Mouse (Mus musculus) lung, postnatal 10 days (tissue): ENCODE measurements around the gene Sec14l5.

Experiments used
- DNase-seq: peaks from one replicate; pipeline ENCODE4 v3.0.0; 2021

Sec14l5 gene

GRCm38 (mm10) chr16:5147037-5147385 lies at the start of gene Sec14l5:
Gene Sec14l5 (plus strand): TSS chr16:5147109.
- DNase-seq: no peak

DNA sequence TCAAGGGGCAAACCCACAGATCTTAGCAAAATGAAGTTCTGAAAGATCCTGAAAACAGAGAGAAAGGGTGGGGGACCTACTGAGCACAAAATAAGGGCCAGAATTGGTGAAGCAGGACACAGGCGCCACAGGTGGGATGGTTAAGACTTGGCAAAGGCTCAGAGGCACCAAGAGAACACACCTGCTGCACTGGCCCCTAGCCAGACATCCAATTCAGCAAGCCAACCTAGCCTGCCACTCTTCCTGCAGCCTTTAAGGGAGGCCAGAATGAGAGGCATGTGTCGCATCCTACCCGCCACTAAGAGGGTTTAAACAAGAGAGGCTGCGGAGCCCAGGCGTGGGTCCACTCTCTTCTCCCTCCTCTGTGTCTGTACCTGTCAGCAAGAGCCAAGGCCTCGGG lies 45.9 kb upstream of the Sec14l5 start:
- no peak for DNase-seq

- DNase-seq: no peak
Observed at GRCm38 (mm10) chr16:5109877-5110276, 37.0 kb upstream of the Sec14l5 start.

GRCm38 (mm10) chr16:5111021-5111420 lies 35.9 kb upstream of the Sec14l5 start:
- DNase-seq: no peak

DNA sequence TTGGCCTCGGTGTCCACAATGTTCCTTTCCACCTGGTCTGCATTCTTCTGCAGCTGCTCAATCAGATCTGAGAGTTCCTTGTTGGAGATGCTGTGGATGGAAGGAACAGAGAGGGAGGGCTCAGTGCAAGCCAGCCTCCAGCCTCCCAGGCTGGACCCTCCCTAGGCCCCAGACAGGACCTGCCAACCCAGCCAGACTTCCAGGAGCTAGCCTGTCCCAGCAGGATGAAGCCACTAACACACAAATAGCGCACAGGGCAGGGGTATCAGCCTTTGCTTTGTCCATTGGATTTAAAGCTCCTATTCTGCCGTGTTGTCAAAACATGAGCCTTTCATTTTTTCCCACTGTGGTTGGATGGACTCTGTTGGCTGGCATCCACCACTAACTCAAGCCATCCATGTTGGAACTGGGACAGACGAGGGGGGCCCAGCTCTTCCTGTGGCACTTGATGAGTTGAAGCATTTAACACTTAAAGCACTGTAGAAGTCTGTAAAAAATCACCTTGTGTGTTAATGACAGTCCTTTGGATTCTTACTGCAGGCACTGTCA lies 33.8 kb upstream of the Sec14l5 start:
- peak; percentile 36 for DNase-seq

- no peak for DNase-seq
Observed at GRCm38 (mm10) chr16:5113582-5113981, 33.3 kb upstream of the Sec14l5 start.

GRCm38 (mm10) chr16:5119385-5119784 lies 27.5 kb upstream of the Sec14l5 start:
- DNase-seq: peak; percentile 29

DNA sequence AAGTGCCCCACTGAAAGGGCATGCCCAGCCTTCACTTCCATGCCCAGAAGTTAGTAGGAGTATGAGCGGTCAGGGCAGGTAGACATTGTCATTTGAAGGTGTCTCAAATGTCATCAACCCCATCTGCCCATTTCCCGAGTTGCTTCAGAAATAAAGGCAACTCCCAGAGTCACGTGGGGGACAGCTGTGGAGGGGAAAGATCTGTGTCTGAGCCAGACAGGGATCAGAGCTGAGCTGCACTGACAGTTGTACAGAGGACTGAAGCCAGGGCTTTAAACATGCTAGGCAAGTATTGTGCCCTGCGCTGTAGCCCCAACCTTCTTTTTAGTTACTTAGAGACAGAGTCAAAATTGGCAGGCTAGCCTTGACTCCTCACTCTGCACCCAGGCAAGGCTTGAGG lies 27.1 kb upstream of the Sec14l5 start:
- no peak for DNase-seq

DNA sequence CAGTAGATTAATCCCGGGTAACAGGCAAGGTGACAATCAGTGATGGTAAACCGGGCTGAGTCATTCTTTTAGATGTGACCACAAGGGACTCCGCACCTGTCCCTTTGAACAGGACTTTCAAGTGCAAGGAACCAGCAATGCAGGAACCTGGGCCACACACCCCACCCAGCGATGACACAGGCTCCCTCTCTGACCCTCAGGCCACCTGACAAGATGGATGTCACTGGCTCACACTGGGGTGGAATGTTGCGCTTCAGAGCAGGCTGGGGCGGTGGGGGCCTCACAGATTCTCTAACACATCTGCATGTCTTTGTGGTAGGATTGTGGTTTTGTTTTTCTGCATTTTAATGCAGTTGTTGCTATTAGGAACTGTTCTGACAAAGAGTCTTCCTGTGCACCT lies 23.4 kb upstream of the Sec14l5 start:
- no peak for DNase-seq

DNA sequence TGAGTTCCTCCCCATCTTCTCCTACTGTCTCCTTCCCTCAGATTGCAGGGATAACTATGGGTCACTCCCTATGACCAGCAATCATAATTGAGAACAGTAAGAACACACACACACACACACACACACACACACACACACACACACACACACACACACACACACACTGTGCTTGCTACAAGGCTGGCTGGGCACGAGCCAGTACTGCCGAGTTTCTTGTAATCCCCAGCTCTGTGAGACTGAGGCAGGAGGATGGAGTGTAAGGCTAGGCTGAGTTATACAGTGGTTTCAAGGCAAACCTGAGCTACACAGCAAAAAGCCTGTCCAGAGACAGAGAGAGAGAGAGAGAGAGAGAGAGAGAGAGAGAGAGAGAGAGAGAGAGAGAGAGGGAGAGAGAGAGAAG lies 16.7 kb upstream of the Sec14l5 start:
- DNase-seq: no peak

DNA sequence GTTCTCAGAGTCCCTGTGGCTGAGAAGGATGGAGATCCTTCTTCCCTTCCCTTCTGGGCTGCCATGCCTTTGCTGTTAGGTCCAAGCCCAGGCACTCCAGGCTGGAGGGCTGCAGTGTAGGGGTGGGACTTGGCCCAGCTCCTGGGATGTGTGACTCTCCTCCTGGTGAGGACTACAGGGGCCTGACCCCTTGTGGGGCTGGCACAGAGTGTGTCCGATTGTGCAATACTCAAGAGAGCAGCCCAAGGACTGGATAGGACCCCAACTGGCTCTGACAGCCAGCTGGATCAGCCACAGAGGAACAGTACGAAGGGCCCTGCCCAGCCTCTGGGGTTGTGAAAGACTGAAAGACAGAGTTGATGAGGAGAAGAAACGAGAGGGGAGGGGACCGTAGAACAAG lies 16.1 kb upstream of the Sec14l5 start:
- DNase-seq: peak; percentile 93

DNA sequence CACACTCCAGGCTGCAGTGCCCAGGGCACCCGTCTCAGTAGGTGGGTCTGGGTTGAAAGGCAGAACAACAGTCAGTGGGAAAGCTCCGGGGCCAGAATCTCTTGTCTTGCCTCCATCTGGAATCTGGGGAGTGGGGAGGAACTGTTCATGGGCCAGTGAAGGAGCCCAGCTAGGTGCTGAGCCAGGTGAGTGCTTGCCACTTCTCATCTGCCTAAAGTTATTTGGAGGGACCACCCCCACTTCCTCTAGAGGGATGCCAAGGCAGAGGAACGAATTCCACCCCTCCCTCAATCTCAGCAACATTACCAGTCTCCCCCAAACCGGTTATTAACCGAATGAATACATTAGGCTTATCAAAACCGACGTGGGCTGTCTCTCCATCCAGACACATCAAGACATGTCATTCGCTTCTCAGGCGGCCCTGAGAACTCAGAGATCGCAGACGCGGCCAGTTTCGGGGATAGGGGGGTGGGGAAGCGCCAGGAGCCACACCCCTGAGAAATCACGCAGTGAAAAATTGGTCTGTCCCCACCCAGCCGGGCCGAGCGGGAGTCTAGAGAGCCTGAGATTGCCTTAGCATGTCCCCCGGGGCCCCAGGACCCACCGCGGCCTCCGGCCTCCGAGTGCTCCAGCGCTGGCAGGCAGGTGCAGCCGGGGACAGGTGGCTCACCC lies 15.5 kb upstream of the Sec14l5 start:
- peak; percentile 36 for DNase-seq

DNA sequence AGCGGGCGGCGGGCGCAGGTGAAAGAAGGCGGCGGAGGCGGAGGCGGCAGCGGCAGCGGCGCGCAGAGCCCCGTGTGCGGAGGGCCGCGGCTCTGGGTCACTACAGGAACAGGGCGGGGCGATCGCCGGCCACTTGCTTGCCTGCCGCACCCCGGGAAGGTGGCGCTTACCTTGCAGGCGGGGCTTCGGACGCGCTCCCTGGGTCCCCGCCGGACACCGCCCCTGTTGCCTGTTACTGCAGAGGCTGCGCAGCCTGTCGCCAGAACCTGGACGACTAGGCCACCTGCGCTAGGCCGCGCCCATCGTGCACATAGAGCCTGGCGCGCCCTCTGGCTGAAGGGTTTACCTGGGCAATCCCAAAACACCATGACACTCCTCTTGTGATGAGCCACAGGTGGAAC lies 14.5 kb upstream of the Sec14l5 start, which contains the start of gene Ppl:
Ppl (minus strand) TSS at position 21 of the 401 bp plus-strand sequence.
- peak; percentile 90 for DNase-seq

GRCm38 (mm10) chr16:5134623-5135330 lies 12.1 kb upstream of the Sec14l5 start:
- DNase-seq: peak; percentile 58

DNA sequence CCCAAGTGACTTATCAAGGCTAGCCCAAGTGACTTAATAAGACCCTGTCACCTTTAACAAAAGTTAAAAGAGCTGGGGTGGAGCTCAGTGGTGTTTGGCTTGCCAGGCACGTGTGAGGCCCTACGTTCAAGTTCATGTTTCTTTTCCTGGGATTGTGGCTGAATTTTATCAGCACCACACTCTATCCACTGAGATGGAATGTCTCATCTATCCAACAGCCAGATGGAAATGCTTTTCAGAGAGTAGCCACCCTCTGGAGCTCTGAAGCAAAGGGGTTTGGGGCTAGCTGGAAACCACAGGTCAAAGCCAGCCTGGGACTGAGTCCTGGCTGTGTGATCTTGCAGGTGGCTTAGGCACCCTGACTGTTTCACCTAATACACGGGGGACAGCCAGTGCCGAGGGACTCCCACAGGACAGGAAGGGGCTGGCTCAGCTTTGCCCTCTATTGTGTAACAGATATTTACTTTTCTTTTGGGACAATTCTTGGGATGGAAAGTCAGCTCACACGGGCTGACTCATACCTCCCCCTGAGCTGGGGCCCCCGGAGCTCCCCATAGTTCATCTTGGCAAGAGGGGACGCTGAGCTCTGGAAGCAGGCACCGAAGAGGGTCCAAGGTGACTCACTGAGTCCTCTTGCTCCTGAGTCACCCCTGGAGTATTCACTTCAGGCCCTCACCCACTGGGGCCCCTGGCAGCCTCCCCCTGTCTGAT lies 11.2 kb upstream of the Sec14l5 start:
- DNase-seq: peak; percentile 29

DNA sequence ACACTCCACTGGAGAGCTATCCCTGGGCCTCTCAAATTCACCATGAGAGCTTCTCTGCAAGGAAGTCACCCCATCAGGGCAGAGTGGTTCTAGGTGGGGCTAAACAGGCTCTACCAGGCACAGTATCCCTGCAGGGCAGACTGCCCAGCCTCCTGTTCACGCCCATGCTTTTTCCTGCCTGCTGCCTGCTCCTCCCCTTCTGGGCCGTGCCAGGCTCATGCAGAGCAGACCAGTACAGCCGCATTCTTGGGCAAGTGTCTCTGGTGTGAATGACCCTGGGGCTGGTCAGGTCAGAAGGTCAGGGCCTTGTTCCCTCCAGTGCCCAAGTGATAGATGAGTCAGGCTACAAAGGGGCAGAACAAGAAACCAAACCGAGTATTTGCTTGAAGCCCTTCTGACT lies 10.4 kb upstream of the Sec14l5 start:
- DNase-seq: peak; percentile 84

DNA sequence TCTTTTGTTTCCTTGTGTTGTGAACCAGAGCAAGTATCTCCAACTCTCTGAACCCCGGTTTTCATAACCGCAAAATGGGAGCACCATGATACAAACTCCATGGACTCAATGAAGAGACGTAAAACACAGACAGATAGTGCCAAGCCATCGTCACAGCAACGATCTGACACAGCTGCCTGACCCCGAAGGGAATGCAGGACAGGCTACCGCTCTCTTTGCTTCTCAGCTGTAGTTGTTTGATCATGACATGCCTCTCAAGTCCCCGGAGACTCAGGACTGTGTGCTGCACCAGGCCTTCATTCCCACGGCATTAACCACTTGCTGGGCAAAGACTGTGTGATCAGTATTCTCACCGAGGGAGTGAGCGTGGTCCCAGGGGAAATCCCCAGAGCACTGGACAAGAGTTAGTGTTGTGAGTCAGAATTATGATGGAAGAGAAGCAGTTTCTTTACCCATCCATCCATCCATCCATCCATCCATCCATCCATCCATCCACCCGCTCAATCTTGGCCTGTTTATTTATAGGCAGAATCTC lies 9.8 kb upstream of the Sec14l5 start:
- no peak for DNase-seq

DNA sequence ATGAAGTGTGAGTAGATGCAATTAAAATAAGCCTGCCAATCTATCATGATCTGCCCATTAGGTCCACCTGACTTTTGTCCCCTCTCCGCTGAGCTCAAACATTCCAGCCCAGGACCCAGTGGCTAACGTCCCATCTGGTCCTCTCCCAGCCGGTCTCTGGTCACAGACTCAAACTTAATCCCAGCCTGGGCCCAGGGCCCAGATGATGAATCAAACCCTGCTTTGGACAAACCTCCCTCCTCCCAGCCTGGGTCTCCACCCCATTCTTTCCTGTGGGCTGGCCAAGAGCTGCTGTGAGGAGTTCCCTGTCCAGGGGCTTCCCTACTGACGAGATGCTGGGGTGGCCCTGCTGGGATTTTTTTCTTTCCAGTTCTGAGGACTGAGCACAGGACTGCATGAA lies 7.2 kb upstream of the Sec14l5 start:
- DNase-seq: peak; percentile 82

GRCm38 (mm10) chr16:5145570-5145969 lies 1.3 kb upstream of the Sec14l5 start:
- DNase-seq: peak; percentile 85

DNA sequence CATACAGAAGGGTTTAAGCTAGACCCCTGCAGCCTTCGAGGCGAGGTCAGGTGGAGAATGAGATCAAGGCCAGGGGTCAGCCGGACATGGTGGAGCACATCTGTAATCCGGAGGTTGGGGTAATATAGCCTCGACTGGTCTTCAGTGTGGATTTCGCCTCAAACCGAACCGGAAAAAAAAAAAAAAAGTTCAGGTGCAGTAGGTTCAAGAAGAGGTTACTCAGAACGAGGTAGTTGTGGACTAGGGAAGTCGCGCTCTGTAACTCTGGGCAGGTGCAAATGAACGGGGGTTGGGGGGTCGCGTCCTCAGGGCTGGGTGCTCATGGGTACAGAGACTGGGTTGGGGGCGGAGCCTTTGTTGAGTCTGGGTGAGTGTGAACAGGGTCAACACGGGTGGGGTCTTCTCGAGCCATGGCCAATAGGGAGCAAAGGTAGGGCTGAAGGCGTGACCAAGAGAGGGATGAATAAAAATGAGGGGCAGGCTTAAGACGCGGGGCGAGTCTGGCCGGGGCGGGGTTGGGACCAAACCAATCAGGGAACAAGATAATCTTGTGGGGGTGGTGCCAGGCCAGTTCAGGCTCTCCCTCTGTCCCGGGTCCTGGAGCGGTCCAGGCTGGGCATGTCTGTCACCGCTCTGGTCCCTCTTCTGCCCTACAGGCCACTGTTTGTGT lies 407 bp upstream of the Sec14l5 start:
- peak; percentile 89 for DNase-seq

DNA sequence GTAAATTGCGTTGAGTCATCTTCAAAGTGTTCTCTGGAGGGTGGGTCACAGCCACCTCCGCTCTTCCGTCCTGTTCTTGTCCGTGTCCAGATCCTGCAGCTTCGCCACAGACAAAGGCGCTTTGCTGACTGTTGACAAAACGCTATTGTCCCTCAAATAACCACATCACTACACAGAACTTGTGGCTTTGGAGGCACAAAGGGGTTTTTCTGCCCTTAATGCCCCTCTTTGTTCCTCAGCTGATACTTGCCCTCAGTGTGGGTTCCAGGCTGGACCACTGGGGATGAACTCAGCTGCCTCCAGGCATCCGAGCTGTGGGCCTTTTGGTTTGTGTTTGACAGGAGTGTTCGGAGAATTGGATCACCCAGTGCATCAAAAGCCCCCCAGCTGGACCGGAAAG lies 3.6 kb downstream of the Sec14l5 start:
- DNase-seq: no peak

- no peak for DNase-seq
Observed at GRCm38 (mm10) chr16:5153299-5154026, 6.6 kb downstream of the Sec14l5 start.
